Mouse (Mus musculus): Measurements from ENCODE around the gene Usp33. TPM values are rescaled to one million over a fixed set of nuclear protein-coding genes. Genes with fewer than 3 reads are reported as not detected.
A peak's percentile ranks its signal among the peaks of the same experiment; 100 is the strongest.

Usp33 gene
- polyA plus RNA-seq, 1 experiment from 2014 or later, result 53.8 TPM

- H3K9me3 ChIP-seq, result no peaks in the 10 kb centered on the region
- no peaks in the 10 kb centered on the region for H3K27me3 ChIP-seq (ENCODE audit: insufficient read depth, poor library complexity, severe bottlenecking)
- H3K4me1 ChIP-seq (replicated peaks), result no peaks in the 10 kb centered on the region
- no peak for DNase-seq (ENCODE audit: low spot score)
- no peak overlapping the region for H3K4me3 ChIP-seq
- H3K36me3 ChIP-seq, result peaks cover 40% of the 10 kb centered on the region
- WGBS, result 92% methylated on average over 10 of the region's 10 CpGs
- no peak overlapping the region for H3K27ac ChIP-seq
These were observed 25.2 kb upstream of the Usp33 start for GRCm38 (mm10) chr3:152320972-152321645.

GRCm38 (mm10) chr3:152321765-152322547 lies 24.3 kb upstream of the Usp33 start:
- 94% methylated on average over 8 of the region's 8 CpGs for WGBS
- no peaks in the 10 kb centered on the region for H3K9me3 ChIP-seq

GRCm38 (mm10) chr3:152332104-152332503 lies 14.2 kb upstream of the Usp33 start:
- H3K4me3 ChIP-seq, result no peak overlapping the region
- 96% methylated on average over 6 of the region's 6 CpGs for WGBS
- H3K27me3 ChIP-seq (ENCODE audit: insufficient read depth, poor library complexity, severe bottlenecking), result no peaks in the 10 kb centered on the region
- H3K27ac ChIP-seq, result no peak overlapping the region
- H3K9me3 ChIP-seq, result no peaks in the 10 kb centered on the region
- no peak for DNase-seq (ENCODE audit: low spot score)
- peaks cover 51% of the 10 kb centered on the region for H3K36me3 ChIP-seq
- no peaks in the 10 kb centered on the region for H3K4me1 ChIP-seq (replicated peaks)

More at GRCm38 (mm10) chr3:152321765-152322547, 24.3 kb upstream of the Usp33 start:
- H3K27me3 ChIP-seq (ENCODE audit: insufficient read depth, poor library complexity, severe bottlenecking), result no peaks in the 10 kb centered on the region
- no peak overlapping the region for H3K27ac ChIP-seq
- no peak for DNase-seq (ENCODE audit: low spot score)
- peaks cover 38% of the 10 kb centered on the region for H3K36me3 ChIP-seq
- no peaks in the 10 kb centered on the region for H3K4me1 ChIP-seq (replicated peaks)
- H3K4me3 ChIP-seq, result no peak overlapping the region

GRCm38 (mm10) chr3:152332545-152333300 lies 13.6 kb upstream of the Usp33 start:
- WGBS, result 90% methylated on average over 15 of the region's 15 CpGs
- H3K36me3 ChIP-seq, result peaks cover 58% of the 10 kb centered on the region

GRCm38 (mm10) chr3:152333641-152334040 lies 12.6 kb upstream of the Usp33 start:
- peaks cover 60% of the 10 kb centered on the region for H3K36me3 ChIP-seq
- H3K27ac ChIP-seq, result no peak overlapping the region
- H3K4me3 ChIP-seq, result no peak overlapping the region
- no peaks in the 10 kb centered on the region for H3K4me1 ChIP-seq (replicated peaks)
- no peak for DNase-seq (ENCODE audit: low spot score)
- 93% methylated on average over 10 of the region's 10 CpGs for WGBS
- no peaks in the 10 kb centered on the region for H3K9me3 ChIP-seq
- H3K27me3 ChIP-seq (ENCODE audit: insufficient read depth, poor library complexity, severe bottlenecking), result no peaks in the 10 kb centered on the region

More at GRCm38 (mm10) chr3:152332545-152333300, 13.6 kb upstream of the Usp33 start:
- no peak for DNase-seq (ENCODE audit: low spot score)
- no peak overlapping the region for H3K4me3 ChIP-seq
- H3K4me1 ChIP-seq (replicated peaks), result no peaks in the 10 kb centered on the region
- H3K27ac ChIP-seq, result no peak overlapping the region
- no peaks in the 10 kb centered on the region for H3K9me3 ChIP-seq
- no peaks in the 10 kb centered on the region for H3K27me3 ChIP-seq (ENCODE audit: insufficient read depth, poor library complexity, severe bottlenecking)

- Histone ChIP-seq H3K27ac (no peak overlapping the region), H3K4me1 (replicated peaks) (peaks cover 9% of the 10 kb centered on the region), H3K27me3 (ENCODE audit: insufficient read depth, poor library complexity, severe bottlenecking) (no peaks in the 10 kb centered on the region), H3K4me3 (no peak overlapping the region), H3K36me3 (peaks cover 60% of the 10 kb centered on the region), H3K9me3 (no peaks in the 10 kb centered on the region)
- DNase-seq (ENCODE audit: low spot score), result no peak
- 88% methylated on average over 8 of the region's 8 CpGs for WGBS
These were observed 10.2 kb upstream of the Usp33 start for GRCm38 (mm10) chr3:152336085-152336484.

GRCm38 (mm10) chr3:152339862-152340557 lies 6.3 kb upstream of the Usp33 start, which contains the start of gene Miga1:
Miga1 (minus strand) TSS chr3:152340407.
- Histone ChIP-seq H3K4me1 (replicated peaks) (peaks cover 9% of the 10 kb centered on the region), H3K9me3 (no peaks in the 10 kb centered on the region), H3K27ac (peak within 1 kb of the TSS; percentile 93), H3K27me3 (ENCODE audit: insufficient read depth, poor library complexity, severe bottlenecking) (no peaks in the 10 kb centered on the region), H3K4me3 (peak within 1 kb of the TSS; percentile 94), H3K36me3 (peaks cover 29% of the 10 kb centered on the region)
- peak; percentile 85 for DNase-seq (ENCODE audit: low spot score)
- WGBS, result 3% methylated on average over 54 of the region's 54 CpGs

- Histone ChIP-seq H3K9me3 (no peaks in the 10 kb centered on the region), H3K4me1 (replicated peaks) (peaks cover 21% of the 10 kb centered on the region), H3K27me3 (ENCODE audit: insufficient read depth, poor library complexity, severe bottlenecking) (0 out of 2 replicates have a peak, but pooled peaks cover 5% of the 10 kb centered on the region), H3K27ac (no peak overlapping the region), H3K36me3 (no peaks in the 10 kb centered on the region), H3K4me3 (no peak overlapping the region)
- 90% methylated on average over 15 of the region's 15 CpGs for WGBS
- no peak for DNase-seq (ENCODE audit: low spot score)
These were observed 3.2 kb upstream of the Usp33 start for GRCm38 (mm10) chr3:152342961-152343517.

- no peak for DNase-seq (ENCODE audit: low spot score)
- H3K4me3 ChIP-seq, result peak overlapping the region; percentile 77
- H3K27me3 ChIP-seq (ENCODE audit: insufficient read depth, poor library complexity, severe bottlenecking), result 0 out of 2 replicates have a peak, but pooled peaks cover 5% of the 10 kb centered on the region
- peaks cover 32% of the 10 kb centered on the region for H3K4me1 ChIP-seq (replicated peaks)
- H3K9me3 ChIP-seq, result no peaks in the 10 kb centered on the region
- H3K36me3 ChIP-seq, result peaks cover 10% of the 10 kb centered on the region
- peak overlapping the region; percentile 91 for H3K27ac ChIP-seq
- under 1% methylated on average over 54 of the region's 54 CpGs for WGBS
These were observed 409 bp downstream of the Usp33 start for GRCm38 (mm10) chr3:152346633-152347141.

GRCm38 (mm10) chr3:152347227-152347626 lies 949 bp downstream of the Usp33 start:
- Histone ChIP-seq H3K36me3 (peaks cover 10% of the 10 kb centered on the region), H3K27ac (peak overlapping the region; percentile 91), H3K4me3 (peak overlapping the region; percentile 77), H3K27me3 (ENCODE audit: insufficient read depth, poor library complexity, severe bottlenecking) (0 out of 2 replicates have a peak, but pooled peaks cover 5% of the 10 kb centered on the region), H3K9me3 (no peaks in the 10 kb centered on the region), H3K4me1 (replicated peaks) (peaks cover 32% of the 10 kb centered on the region)
- DNase-seq (ENCODE audit: low spot score), result no peak
- WGBS, result 56% methylated on average over 3 of the region's 3 CpGs

- WGBS, result 92% methylated on average over 10 of the region's 10 CpGs
These were observed 1.9 kb downstream of the Usp33 start for GRCm38 (mm10) chr3:152348011-152348830.

More at GRCm38 (mm10) chr3:152348011-152348830, 1.9 kb downstream of the Usp33 start:
- Histone ChIP-seq H3K27me3 (ENCODE audit: insufficient read depth, poor library complexity, severe bottlenecking) (0 out of 2 replicates have a peak, but pooled peaks cover 5% of the 10 kb centered on the region), H3K27ac (no peak overlapping the region), H3K4me1 (replicated peaks) (peaks cover 32% of the 10 kb centered on the region), H3K36me3 (peaks cover 10% of the 10 kb centered on the region), H3K9me3 (no peaks in the 10 kb centered on the region), H3K4me3 (no peak overlapping the region)
- DNase-seq (ENCODE audit: low spot score), result no peak

Data from hindbrain, embryonic 10.5 days (tissue).